Mouse (Mus musculus) testis, postnatal 10 days (tissue): ENCODE results near the gene Adcy2.
A peak's percentile ranks its signal among the peaks of the same experiment; 100 is the strongest.

ENCODE experiments used
- DNase-seq: peaks from one replicate; pipeline ENCODE4 v3.0.0; 2021; ENCODE audit warnings: low spot score

Adcy2 gene

GRCm38 (mm10) chr13:68998918-68999801 is at the start of gene Adcy2:
Adcy2 (minus strand) TSS chr13:68999541.
- peak; percentile 81 for DNase-seq

GRCm38 (mm10) chr13:69036991-69037597 is 37.8 kb upstream of the Adcy2 start:
- no peak for DNase-seq

GRCm38 (mm10) chr13:69034621-69035020 is 35.3 kb upstream of the Adcy2 start:
- DNase-seq = no peak

- DNase-seq = no peak
Measured at GRCm38 (mm10) chr13:69033532-69033931, 34.2 kb upstream of the Adcy2 start.

GRCm38 (mm10) chr13:69029078-69029757 is 29.9 kb upstream of the Adcy2 start:
- no peak for DNase-seq

GRCm38 (mm10) chr13:69024964-69025363 is 25.6 kb upstream of the Adcy2 start:
- DNase-seq = no peak

GRCm38 (mm10) chr13:69023239-69023638 is 23.9 kb upstream of the Adcy2 start:
- DNase-seq = no peak

GRCm38 (mm10) chr13:69020574-69020973 is 21.2 kb upstream of the Adcy2 start:
- no peak for DNase-seq

GRCm38 (mm10) chr13:69006915-69007314 is 7.6 kb upstream of the Adcy2 start:
- no peak for DNase-seq

- DNase-seq = no peak
Measured at GRCm38 (mm10) chr13:69006091-69006490, 6.8 kb upstream of the Adcy2 start.

- no peak for DNase-seq
Measured at GRCm38 (mm10) chr13:69004406-69004805, 5.1 kb upstream of the Adcy2 start.

GRCm38 (mm10) chr13:69002631-69003030 is 3.3 kb upstream of the Adcy2 start:
- DNase-seq = no peak

- DNase-seq = peak; percentile 79
Measured at GRCm38 (mm10) chr13:69002173-69002572, 2.8 kb upstream of the Adcy2 start.

- no peak for DNase-seq
Measured at GRCm38 (mm10) chr13:68999826-69000225, 485 bp upstream of the Adcy2 start.

GRCm38 (mm10) chr13:68998558-68998917 is 803 bp downstream of the Adcy2 start:
- DNase-seq = no peak

GRCm38 (mm10) chr13:68997821-68998551 is 1.4 kb downstream of the Adcy2 start:
- DNase-seq = no peak

GRCm38 (mm10) chr13:68997386-68997785 is 2.0 kb downstream of the Adcy2 start:
- DNase-seq = no peak

GRCm38 (mm10) chr13:68996661-68997060 is 2.7 kb downstream of the Adcy2 start:
- no peak for DNase-seq

GRCm38 (mm10) chr13:68985789-68986188 is 13.6 kb downstream of the Adcy2 start:
- no peak for DNase-seq

GRCm38 (mm10) chr13:68984000-68984399 is 15.3 kb downstream of the Adcy2 start:
- no peak for DNase-seq

- DNase-seq = no peak
Measured at GRCm38 (mm10) chr13:68981048-68981447, 18.3 kb downstream of the Adcy2 start.

GRCm38 (mm10) chr13:68973143-68973542 is 26.2 kb downstream of the Adcy2 start:
- DNase-seq = no peak
